Mouse (Mus musculus): ENCODE measurements around the gene Phip.
A peak's percentile ranks its signal among the peaks of the same experiment; 100 is the strongest.

The Phip gene

DNA sequence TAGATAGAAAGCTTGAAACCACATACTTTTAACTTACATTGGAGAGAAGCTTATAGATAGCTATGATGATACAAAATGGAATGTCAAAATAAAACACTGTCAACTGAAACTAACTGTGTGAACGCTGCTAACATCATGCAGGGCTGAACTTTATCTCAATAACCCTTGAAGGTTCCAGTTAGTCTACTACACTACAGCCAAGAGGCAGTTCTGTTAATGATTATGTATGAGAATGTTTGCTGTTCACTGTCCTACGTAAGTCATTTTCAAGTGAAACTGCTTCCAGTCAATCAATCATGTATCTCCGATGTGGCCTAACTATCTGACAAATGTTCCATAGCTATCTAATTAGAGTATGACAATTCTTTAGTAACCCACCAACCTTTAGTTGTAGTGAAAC is 107.6 kb downstream of the Phip start:
- DNase-seq (ENCODE audit: low spot score in 2 of 2) = no peak

DNA sequence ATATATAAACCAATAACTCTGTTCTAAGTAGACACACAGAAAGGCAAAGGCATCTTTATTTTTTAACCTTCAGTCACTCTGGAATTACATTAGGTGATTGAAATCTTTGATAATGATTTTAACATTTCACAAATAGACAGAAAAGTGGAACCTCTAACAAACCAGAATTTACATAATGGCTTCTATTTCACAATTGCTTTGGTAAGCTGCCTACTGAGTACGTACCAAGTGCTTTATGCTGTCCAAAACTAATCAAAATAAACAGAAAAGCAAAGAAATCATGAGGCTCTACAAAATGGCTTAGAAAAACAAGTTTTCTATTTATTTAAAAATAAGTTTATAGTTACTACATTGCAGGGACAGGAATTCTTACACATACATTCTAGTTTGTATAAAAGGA is 109.2 kb downstream of the Phip start:
- DNase-seq (ENCODE audit: low spot score in 2 of 2) = no peak

DNA sequence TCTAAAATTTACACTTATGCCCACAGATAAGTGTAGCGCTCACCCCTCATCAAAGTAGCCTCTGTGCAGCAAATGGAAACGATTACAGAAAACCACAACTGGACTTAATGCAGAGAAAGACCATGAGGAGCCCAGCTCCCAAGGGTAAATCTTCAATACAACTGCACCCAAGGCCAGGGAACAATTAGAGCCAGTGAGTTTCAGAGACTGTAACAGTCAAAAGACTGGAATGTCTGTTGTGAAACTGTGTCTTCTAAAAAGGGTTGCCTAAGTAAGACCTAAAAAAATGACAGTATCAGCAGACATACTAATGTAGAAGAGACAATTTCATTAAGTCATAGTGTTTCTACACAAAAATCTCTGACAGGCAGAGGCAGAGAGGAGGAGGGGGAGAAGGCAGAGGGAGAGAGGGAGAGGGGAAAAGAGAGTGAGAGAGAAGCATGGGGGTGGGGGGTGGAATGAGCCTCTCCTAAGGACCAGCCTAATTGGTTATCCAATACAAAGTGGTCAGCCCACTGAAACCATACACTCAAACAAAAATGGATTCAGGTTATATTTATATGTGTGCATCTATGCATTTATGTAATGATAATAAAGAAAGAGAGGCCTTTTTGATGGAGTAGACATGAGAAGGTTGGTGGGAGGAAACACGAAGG is 113.4 kb downstream of the Phip start:
- no peak for DNase-seq (ENCODE audit: low spot score in 2 of 2)

DNA sequence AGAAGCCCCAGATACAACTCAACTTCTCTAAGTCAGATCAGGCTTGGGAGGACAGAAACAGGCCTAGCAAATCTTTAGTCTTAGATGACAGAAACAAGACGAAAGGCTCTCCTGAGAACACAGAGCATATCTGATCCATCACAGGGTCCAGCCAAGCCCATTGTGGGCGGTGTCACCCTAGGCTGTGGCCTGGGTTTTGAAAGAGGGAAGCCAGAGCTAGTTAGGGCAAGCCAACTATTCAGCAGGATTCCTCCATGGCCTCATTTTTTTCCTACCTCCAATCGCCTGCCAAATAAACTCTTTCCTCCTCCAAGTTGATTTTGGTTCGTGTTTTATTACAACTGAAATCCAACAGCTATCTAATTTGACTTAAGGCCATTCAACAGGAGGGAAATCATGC is 114.0 kb downstream of the Phip start:
- DNase-seq (ENCODE audit: low spot score in 2 of 2) = no peak

DNA sequence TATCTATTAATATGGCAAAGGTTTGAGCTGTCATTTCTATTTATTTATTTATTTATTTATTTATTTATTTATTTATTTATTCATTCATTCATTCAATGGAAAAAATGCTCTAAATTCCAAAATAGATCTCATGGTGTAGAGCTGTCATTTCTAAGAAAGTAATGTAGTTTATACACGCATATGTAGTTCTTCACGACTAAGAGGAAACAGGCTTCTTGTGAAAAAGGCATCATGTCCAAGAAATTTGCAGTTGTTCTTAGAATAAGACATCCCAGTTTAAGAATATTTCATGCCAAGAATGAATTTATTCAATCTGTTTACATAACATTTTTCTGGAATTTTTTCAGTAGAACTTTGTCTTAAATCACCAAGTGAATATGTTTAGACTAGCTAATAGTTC is 114.5 kb downstream of the Phip start:
- no peak for DNase-seq (ENCODE audit: low spot score in 2 of 2)

DNA sequence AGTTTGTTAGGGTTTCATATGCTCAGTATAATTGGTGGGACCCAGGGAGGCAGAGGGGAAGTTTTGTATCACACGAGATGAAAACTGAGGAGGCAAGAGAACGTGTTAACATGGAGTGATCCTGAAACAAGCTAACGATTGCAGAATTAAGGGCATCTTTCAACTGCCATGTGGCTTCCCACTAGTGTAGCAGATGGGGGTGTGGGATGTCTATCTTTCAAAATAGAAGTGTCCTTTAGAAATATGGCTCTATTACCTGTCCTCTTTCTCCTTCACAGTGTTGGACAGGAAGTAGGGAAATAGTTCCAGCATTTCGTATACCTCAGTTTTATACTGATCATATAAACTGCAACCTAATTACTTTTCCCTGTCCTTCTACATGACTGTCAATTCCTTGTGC is 119.1 kb downstream of the Phip start:
- DNase-seq (ENCODE audit: low spot score in 2 of 2) = no peak

DNA sequence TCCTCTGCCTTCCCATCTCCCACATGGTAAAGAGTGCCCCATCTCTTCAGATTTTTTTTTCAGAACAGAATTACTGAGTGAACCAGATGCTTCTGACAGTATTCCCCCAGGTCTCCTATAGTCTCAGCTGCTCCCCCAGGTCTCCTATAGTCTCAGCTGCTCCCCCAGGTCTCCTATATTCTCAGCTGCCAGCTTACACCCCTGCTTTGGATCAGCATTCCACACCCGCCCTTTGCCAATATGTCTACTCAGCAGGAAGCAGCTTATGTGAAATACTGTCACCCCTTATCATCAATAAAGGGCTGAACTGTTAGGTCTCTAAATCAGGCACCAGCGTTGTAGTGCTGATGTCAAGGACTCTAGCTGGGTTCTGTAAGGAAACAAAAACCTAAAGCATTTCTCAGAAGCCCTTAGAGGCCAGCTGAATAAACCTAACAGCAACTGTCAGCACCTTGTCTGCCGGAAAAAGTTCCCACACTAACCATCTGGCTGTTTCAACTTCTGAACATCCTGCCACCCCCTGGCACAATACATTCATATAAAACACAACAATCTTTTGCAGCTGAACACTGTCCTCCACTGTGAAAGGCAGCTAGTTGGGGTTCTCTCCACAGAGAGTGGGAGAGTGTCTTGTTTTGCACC is 120.2 kb downstream of the Phip start:
- DNase-seq (ENCODE audit: low spot score in 2 of 2) = no peak

DNA sequence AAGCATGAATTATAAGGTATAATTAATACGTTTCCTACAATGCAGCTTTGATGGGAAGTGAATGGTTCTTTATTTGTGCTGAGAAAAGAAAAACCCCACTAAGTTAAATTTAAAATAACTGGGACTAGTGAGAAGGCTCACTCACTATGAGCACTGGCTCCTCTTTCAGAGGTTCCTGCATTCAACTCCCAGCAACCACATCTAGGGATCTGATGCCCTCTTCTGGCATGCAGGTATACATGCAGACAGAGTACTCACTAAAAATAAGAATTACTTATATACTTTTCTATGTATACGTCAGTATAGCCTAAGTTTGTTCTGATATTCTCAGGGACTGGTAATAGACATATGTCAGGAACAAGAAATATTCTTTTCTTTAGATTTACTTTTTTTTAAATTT is 121.3 kb downstream of the Phip start:
- no peak for DNase-seq (ENCODE audit: low spot score in 2 of 2)

DNA sequence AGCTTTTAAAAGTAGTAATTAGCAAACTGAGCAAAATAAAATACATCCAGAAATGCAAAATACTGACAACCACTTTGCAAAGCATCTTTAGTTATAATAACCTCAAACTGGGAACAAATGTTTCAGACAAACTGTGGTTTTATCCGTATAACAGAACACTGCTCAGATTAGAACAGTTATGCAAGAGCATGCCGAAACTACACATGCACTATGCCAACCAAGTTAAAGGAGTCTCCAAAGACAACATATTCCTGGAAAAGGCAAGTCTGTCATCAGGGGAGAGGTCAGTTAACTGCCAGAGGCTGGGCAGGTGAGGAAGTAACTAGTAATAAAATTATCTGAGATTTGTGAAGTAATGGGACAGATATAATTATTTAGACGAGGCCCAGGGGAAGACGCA is 132.6 kb downstream of the Phip start:
- DNase-seq (ENCODE audit: low spot score in 2 of 2) = no peak

DNA sequence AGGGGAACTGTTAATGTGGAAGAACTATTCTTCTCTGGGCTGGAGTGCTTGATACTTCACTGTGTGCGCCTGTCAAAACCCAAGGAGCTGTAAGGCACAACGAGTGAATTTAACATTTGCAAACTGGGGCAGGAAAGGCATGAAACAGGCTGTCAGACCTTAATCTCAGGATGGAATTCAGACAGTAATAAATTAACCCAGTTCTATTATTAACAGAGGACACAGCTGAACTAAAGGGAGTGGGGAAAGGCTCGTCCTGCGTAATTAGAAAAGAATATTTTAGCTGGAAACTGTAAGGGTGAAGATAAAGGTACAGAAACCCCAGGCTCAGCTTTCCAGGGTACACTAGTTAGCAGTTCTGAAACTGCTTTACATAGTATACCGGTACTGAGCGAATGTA is 139.4 kb downstream of the Phip start:
- DNase-seq (ENCODE audit: low spot score in 2 of 2) = no peak

DNA sequence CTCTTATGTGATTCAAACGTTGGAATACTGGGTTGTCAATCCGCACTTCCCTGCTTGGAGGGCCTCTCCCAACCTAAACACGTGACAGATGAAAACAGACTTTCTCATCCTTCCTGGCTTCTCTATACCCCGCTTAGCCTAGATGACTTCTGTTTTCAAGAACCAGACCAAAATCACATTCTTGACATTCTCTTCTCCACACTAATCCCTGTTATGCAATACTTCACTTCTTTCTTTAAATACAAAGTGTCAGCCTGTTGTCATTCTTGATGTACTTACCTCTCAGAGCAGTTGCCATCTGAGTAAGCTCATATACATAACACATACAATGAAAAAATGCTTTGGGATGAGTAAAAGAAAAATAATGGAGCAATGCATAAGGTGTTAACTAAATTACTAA is 143.4 kb downstream of the Phip start:
- DNase-seq (ENCODE audit: low spot score in 2 of 2) = no peak

DNA sequence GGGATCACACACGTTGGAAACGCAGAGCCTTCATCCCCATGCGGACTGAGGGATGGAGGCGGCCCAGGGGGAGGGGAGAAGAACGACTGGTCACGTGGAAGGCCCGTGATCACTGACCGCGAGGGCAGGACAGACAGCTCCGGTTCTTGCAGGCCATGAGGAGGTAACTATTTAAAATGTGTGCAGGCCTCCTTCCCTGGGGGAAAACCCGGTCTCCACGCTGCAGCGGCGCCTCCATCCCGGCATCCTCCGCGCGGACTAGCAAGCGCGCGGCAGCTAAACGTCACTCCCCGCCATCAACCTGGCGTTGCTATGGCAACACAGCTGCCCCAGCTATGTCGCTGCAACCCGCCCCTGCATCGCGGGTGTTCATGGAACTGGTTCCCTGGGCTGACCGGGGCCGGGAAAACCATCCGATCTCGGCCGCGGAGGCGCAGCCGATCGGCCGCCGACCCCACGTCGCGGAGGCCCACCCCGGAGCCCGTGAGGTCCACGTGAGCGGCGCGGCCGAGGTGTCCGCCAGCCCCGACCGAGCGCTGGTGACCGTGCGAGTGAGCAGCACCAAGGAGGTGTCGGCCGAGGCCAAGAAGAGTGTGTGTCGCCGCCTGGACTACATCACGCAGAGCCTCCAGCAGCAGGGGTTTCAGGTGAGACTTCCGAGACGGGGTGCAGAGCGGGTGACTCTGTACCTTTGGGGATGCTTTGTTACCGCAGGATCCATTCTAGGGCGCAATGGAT is 145.5 kb downstream of the Phip start:
- peak; percentile 84 to 86 for DNase-seq (ENCODE audit: low spot score in 2 of 2)

DNA sequence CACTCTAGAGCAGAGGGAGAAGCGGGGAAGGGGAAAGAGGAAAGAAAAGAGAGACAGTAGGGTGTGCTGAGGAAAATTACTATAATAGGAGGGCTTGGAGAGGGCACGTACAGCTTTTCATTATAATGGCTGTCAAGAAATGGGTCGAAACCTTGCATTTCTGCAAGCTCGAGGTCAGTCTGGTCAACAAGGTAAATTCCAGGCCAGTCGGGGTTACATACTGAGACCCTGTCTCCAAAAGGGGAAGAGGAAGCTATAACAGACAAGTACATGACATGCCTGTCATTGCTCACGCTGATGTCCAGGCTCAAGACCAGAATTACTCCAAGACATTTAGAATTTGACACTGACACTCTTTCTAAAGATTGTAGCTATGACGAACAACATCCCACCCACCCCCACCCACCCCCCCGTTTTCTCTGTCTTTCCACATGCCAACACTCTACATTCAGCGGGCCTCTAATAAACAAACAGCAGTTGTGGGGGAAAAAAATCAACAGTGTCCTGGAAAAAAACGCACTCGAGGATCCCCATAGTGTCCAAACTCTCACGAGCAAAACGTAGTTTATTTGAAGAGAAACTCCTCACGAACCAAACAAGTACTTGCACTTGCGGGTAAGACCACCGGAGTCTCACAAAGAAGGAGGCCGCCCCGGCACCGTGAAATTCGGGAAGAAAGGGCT is 146.2 kb downstream of the Phip start, which contains the start of gene Irak1bp1:
Gene Irak1bp1 (plus strand): TSS at position 534 of the 683 bp plus-strand sequence.
- no peak for DNase-seq (ENCODE audit: low spot score in 2 of 2)

DNA sequence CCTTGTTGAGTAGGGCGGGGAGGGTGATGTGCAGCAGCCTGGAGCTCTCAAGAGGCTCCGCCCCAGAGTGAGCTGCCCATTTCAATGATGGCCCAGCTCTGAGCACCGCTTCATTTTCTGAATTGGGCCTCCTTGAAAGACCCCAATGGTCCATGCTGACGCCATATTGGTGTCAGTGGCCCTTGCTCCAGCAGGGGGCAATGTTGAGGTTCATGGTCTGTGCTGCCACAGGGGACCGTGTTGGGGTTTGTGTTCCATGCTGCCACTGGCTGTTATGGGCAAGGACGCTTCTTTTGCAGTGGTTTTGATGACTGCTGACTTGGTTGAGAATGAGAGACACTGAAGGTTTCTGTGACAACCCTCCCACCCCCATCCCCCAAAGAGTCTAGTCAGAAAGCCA is 148.9 kb downstream of the Phip start:
- no peak for DNase-seq (ENCODE audit: low spot score in 2 of 2)
